Mouse (Mus musculus) ES-CJ7 (cell line): ENCODE data around the gene Ppif.
A peak's percentile ranks its signal among the peaks of the same experiment; 100 is the strongest.

Experiments
- DNase-seq: peaks from one replicate; pipeline ENCODE4 v3.0.0; 2011; ENCODE audit warnings: low read depth, low spot score

Gene Ppif

DNA sequence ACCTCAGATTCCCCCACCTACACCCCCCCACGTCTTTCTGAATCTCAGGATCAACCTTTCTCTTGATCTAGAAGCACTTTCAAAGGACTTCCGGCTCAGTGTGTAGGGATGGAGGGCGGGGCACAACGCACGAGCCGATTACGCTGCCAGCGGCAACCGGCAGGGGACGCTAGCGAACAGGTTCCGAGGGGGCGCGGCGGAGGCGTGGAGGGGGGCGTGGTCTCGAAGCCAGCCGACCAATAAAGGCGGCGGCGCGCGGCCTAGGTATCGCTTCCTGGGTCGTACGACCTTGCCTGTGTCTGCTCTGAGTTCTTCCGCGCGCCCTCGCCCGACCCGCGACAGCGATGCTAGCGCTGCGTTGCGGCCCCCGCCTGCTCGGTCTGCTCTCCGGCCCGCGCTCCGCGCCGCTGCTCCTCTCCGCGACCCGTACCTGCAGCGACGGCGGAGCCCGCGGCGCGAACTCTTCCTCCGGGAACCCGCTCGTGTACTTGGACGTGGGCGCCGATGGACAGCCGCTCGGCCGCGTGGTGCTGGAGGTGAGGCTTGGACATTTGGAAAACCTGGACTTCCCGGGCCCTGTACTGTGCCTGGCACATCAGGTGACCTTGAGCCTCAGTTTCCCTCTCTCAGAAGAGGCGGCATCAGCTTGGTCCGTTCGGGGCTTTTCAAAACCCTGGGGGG, at the start of gene Ppif:
TSS of gene Ppif (plus strand) at position 267 of the 681 bp plus-strand sequence.
- DNase-seq = peak; percentile 93

DNA sequence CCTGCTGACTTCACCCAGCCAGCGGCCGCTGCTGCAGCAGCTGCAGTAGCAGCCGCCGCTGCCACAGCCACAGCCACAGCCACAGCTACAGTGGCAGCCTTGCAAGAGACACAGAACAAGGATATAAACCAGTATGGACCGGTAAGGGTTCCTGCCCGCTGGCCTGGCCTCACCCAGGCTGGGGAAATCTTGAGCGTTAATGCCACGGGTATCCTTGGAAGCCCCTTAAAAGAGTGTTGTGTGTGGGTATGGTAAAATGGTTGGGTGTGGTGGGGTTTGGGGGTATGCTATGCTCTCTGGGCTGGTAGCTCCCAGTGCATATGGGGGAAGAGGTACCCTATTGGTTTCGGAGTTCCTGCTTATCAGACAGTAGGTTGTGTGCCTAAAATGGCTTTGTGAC, 48.2 kb upstream of the Ppif start:
- DNase-seq = no peak

DNA sequence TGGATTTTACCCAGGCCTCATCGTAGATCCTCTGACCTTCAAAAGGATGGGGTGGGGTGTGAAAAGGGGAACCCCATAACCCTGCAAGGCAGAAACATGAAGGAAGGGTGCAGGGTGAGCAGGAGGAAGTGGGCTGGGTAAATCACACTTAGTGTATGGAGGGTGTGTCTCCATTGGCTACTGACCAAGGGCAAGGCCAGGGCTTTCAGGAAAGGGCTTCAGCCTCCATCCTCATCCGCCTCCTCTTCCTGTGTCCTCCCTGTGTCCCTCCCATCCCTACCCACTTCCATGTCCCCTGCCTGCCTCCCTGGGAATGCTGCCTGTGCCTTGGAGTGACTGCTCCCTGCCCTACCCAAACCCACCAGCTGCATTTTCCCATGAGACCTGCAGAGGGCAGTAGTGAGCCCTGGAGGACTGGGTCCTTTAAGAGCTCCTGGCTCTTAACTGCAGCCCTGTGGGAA, 47.8 kb upstream of the Ppif start:
- DNase-seq = peak; percentile 87

DNA sequence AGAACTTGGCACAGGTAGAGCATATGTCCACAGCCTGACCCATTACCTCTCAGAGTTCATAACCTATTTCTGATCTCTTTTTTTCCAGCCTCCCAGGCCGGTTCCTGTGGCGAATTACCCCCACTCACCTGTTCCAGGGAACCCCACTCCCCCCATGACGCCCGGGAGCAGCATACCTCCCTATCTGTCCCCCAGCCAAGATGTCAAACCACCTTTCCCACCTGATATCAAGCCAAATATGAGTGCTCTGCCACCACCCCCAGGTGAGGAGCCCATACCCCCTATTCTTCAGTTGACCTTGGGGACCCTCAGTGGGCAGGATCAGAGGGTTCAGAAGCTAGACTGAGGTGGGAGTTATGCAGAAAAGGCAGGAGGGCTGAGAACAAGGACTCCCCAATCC, 42.8 kb upstream of the Ppif start:
- DNase-seq = peak; percentile 27

DNA sequence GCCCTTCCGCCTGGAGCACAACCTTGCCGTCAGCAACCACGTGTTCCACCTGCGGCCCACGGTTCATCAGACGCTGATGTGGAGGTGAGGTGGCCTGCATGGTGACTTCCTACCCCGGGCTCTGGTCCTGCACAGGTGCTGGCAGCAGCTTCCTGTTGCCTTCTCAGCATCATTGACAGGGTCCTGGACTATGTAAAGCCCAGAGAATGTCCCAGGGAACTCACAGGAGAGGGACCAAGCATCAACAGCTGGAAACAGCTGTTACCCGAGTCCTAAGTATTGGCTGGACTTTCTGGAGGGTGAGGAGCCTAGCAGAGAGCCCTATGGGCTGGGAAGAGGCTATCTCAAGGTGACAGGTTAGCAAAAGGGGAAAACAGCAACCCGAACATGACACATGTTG, 42.0 kb upstream of the Ppif start:
- DNase-seq = no peak

DNA sequence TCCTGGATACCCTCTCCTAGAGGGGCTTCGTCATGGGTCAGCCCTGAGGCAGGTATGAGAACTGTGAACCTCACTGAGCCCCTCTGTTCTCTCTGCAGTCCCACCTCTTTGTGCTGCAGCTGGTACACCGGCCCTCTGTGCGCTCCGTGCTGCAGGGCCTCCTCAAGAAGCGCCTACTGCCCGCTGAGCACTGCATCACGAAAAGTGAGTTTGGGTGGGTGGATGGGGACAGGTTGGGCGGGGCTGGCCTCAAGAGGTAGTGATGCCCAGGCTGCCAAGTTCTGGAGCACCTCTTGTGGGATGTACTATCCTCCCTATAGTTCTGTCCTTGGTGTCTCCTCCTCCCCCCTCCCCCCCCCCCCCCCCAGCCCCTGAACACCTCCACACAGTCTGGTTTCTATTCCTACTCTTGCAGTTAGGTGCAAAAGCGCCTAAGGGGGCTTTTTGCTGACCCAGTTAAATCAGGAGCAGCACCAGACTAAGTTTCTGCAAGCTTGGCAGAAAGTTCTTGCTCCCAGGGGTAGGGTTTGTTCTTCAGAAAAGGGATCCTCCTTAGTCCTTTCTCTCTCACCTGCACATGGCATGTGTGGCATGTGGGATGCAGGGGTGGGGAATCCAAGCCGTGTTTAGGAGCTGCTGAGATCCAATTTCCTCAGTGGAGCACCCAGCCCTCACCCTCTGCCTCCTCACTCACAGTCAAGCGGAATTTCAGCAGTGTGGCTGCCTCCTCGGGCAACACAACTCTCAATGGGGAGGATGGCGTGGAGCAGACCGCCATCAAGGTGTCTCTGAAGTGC, 39.4 kb upstream of the Ppif start:
- no peak for DNase-seq

DNA sequence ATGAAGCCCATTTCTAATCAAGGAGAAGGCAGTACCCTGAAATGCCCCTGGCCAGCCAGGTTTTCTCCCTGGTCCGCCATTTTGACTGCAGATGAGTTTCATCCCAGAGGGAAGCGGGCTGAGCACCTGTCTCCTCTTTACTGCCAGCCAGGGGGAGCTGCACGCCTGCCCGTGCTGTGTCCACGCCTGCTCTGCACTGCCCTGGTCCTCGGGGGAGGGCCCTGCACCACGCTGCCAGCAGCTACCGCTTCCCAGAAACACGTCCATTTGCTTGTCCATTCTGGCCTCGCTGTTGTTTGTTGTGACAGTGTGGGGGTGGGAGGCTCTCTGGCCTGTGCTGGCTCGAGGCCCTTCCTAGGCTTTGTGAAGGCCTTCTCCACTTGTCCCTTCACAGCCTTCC, 33.3 kb upstream of the Ppif start:
- peak; percentile 57 for DNase-seq

DNA sequence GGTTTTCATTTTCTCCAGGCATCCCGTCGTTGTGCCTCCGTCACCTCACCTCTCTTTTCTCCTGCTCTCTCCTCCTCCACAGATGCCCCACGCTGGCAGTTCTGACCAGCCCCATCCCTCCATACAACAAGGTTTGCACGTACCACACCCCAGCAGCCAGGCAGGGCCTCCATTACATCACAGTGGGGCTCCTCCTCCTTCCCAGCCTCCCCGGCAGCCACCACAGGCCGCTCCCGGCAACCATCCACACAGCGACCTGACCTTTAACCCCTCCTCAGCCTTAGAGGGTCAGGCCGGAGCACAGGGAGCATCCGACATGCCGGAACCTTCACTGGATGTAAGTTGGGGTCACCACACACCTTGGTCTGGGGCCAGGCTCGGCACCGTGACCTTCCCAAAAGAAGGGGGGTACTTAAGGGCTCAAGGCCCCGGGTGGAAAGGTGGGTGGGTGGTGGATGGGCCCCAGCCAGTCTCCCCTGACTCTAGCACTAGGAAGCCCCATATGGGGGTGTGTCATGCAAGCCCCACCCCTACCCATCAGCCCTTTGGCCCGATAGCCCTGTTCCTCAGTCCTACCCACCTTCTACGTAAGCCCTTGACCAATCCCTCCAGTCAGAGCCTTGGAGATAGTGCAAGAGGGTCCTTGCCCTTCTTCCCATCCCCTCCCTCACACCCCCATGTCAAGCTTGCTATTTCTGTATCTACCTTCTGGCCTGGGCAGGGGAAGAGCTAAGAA, 32.6 kb upstream of the Ppif start:
- DNase-seq = peak; percentile 69

DNA sequence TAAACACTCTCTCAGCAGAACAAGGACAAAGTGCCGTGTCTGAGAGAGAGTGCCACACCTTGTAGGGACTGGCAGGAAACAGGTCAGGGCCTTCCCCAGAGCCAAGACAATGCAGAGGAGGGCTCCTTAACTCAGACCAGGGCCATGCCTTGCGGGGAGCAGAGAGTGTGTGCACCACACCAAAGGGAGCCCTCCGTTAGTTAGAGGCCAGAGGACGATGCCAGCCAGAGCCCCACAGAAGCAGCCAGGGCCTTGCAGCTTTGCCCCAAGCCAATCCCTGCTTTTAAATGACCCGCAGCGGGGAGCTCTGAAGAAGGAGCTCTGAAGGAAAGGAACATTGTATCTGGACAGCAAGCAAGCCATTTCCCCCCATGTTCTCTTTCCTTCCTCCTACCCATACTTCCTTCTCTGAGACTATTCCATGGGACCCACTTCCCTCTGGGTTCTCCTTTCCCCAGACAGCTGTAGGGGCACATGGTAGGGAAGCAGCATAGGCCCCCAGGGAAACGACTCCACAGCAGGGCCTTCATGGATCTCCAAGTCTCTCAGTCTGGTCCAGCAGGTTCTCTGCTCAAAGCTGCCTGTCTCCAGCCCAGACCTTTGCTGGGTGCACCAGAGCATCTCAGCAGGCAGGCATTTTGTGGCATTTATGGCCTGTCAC, 30.2 kb upstream of the Ppif start:
- no peak for DNase-seq

DNA sequence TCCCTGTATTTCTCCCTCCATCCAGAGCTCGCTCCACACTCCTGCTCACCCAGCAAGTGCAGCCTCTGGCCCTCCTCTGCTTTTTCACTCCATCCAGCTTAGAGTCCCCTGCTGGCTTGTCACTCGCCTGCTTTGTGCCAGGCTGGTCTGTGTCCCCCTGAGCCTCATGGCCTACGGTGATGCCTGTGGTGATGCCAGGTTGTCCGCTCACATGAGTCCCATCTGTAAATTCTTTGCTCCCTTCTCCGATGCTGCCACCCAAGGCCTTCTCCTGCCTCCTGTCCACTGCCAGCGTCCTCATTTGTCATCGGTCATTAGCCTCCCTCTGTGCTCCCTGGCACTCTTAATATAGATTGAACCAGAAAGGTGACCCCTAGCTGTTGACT, 29.7 kb upstream of the Ppif start:
- no peak for DNase-seq

DNA sequence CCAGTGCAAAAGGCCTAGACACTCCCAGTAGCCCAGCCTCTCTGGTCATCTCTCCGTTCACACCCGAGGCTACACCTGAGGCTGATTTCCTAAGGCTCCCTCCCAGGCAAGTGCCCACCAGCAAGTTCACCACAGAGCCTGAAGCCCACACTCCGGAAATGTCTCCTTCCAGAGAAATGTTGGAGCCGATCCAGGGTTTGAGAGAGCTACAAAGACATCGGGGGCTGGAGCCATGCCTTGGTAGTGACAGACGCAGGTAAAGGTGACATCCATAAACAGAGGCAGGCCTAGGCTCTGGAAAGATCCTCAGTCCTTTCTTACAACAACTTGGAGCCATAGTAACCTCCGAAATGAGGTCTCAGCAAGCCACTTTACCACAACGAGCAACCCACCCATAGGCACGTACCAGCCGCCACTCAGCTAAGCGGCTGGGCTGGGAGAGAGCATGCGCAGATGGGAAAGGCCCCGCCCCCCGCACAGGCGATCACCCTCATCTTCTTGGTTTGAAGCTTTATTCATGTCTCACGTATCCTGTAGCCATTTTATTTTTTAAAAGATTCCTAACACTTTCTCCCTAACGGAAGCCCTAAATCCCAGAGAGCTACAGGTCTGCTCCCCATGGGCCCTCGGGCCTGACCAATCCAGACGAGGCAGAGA, 28.5 kb upstream of the Ppif start:
- DNase-seq = peak; percentile 78

DNA sequence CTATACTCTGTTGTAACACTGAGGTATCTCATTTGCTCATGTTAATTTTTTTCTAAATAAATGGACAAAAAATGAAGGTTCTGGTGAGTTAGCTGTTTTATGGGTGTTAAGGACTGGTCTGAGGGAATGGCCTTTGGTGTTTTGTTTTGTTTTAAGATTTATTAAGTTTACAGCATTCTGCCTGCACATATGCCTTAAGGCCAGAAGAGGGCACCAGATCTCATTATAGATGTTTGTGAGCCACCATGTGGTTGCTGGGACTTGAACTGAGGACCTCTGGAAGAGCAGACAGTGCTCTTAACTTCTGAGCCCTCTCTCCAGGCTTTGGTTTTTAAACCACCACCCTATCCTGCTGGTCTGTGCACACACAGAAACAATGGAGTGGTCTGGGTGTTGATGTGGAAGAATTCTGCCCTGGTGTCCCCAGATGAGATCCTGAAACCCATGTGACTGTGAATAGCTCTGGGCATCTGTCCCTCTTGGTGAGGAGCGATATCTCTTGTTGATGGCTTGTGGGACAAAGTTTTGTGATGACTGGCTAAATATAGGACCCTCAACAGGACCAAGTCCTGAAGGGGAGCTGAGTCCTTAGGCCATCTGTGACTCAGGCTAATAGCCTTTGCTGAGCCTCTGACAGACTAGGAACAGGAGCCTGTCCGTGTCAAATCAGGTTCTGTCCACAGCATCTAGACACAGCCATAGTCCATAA, 27.1 kb upstream of the Ppif start:
- DNase-seq = peak; percentile 60

DNA sequence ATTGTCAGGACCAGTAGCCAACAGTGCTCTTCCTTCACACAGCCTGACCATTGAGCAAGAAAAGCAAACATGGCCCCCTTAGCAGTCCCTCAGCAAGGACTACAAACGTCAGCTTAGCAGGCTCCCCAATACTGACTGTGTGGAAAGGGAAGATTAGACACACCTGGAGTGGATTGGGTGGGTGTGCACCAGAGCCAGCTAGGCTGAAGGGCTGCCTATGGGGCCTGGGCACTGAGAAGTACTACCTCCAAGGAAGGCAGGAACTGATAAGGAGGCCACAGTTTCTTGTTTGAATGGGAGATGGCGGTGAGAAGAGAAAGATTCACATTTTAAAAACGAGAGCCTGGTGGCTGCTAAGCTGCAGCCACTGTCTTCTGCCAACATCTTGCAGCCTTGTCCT, 26.4 kb upstream of the Ppif start:
- DNase-seq = no peak

DNA sequence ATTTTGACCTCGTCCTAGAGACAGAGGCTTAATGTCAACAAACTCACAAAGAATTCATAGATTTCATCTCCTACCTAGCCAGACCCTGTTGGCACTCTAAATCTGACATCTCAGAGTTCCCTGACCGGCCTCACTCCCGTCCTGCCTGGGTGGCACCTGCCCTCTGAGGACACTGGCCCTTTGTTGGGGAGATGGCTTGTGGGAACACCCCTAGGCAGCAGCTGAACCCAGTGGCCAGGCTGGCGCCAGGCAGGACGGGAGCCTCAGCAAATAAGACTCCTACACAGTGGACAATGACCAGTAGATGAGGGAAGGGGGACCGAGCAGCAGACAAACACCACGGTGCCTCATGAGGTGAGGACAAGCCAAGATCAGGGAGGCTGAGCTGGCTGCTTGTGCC, 14.3 kb upstream of the Ppif start:
- no peak for DNase-seq

DNA sequence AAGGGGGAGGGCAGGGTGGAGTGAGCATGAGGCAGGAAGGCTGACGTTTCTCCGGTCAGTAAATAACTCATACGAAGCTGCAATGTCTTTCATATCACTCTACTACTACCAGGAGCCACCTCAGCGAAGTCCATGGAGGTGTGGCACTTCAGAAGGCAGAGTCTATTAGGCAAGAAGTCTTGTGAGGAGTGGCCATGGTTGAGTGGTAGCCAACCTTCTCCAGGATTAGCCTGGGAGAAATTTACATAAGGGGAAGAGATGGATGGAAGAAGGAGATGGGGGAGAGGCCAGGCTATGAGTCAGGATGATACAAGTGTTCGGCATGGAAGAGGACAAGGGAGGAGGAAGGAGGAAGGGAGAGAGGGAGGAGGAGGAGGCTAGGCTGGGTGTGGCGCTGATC, 11.9 kb upstream of the Ppif start:
- DNase-seq = no peak

DNA sequence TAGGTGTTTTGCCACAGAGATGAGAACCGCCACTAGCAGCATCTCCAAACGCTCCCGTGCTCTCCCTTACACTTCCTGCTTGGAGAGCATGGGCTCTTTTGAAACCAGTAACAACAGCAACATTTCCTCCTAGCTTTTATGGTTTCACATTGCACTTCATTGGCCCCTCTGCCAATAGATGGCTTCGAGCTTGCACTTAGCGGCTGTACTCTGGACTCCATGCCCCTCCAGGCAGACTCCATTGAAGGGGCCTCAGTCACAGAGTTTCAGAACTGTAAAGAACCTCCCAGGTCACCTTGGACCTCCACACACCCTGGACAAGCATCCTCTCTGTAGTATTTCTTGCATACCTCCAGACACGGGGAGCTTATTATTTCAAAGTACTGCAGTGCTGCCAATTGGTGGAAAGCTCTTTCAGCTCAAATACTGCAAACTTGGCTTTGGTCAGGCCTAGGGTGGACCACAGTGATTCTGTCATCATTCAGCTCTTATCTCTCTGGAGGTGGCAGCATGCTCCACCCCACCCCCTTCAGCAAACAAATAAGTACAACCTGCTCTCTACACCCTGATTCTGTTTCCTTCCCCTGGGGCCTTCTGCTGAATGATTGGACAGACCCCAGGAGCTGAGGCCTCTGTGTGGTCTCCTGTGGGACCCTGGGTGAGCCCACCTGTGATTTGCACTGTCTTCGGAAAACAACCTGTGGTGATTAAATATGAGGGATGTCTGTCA, 7.6 kb upstream of the Ppif start:
- no peak for DNase-seq

DNA sequence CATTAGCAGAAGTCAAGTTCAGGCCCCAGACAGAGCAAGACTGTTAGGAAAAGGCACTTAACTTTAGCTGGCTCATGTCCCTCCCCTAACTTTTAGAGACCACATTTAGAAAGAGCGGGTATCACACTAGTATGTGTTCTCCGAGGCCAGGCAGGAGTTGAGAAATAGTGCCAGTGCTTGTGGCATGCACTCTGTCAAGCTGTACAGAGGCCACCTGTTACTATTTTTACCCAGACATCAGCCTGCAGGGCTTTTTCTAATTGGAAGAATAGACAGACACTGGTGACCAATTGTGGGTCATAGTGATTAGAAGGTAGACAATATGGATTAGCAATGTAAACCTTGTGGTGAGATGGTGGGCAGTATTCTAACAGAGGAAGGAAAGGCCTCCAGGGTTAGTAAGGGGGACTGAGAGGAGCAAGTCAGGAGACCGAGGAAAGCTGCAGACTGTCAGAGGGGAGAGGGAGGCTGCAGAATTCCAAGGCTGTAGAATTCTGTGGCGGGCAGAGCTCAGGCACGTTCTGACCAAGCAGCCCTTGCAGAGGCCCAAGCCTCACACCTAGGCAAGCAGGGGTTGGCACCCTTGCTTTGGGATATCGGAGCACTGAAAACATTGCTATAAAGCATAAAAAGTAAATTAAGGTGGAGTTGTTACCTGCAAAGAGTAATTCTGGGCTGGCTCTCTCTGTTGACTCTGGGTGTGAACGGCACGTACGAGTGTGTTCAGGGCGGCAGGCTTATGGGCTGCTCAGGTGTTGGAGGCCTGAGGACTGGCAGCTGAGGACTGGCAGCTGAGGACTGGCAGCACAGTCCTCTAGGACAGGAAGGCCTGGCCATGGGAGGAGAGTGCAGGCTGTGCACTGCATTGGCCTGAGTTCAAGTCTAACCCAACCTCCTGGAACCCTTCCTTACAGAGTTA, 6.7 kb upstream of the Ppif start:
- no peak for DNase-seq

DNA sequence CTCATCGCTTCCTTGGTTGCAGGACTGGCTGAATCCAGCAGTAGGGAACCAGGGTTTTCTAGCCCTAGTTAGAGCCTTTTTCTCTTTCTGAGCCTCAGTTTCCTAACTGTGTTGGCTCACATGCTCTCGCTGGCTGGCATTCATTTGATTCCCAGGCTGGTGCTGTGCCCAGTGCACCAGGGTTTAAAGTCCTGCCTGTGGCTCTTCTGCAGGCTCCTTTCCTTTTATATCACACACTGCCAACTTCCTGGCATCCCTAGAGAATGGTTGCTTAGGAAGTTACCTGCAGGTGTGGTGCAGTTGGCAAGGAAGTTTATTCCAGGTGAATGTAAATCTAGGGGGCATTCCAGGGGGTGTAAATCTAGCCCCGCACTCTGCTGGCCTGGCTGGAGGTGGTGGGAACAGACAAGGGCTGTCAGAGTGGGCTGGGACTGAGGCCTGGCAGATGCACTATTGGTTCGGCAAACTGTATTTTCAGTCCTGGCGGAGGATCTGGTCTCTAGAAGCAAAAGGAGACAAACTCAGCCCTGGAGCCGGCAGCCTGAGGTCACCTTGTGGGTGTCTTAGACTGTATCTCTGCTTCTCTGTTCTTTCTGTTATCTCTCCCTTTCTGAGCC, 575 bp upstream of the Ppif start:
- no peak for DNase-seq

DNA sequence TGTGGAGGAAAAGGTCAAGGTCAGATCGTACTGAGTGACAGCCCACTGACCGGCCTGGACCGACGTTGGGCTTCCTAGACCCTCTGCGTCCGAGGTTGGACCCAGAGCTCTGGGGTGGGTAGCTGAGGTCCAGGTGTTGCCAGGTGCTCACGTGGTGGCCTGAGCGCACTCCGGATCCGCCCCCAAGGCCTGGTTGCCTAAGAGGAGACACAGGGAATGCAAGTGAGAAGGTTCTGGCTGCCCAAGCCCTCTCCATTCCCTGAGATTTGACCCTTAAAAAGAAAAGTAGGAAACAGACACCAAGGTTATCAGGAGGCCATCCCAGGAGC, 579 bp downstream of the Ppif start:
- DNase-seq = peak; percentile 52
